Mouse (Mus musculus): Measurements from ENCODE around the gene Pde11a. TPM values are rescaled to one million over a fixed set of nuclear protein-coding genes. Genes with fewer than 3 reads are reported as not detected.

The Pde11a gene
- total RNA-seq, 1 experiment: 0.27 TPM

GRCm38 (mm10) chr2:76029081-76029901 lies 309.3 kb downstream of the Pde11a start:
- DNase-seq (ENCODE audit: low read depth, low spot score): no peak
- in situ Hi-C loops (cut with MboI; ENCODE audit: low sequenced_read_pairs in 2 of 2, unreplicated experiment in 2 of 2): no loop called here
- Histone ChIP-seq H3K27ac (ENCODE audit: insufficient read depth, low read depth, low read length, poor library complexity, severe bottlenecking) (no peak overlapping the region), H3K4me3 (ENCODE audit: insufficient read depth in 1 of 2, low read depth in 1 of 2, low read length in 2 of 2, poor library complexity in 1 of 2, severe bottlenecking in 1 of 2) (no peak overlapping the region), H3K36me3 (ENCODE audit: control insufficient read depth, insufficient read depth, low read length, poor library complexity, severe bottlenecking) (no peaks in the 10 kb centered on the region), H3K4me1 (ENCODE audit: control insufficient read depth in 2 of 2, insufficient read depth in 2 of 2, low read length in 2 of 2, poor library complexity in 1 of 2) (peaks cover 3 to 8% of the 10 kb centered on the region in 2 experiments; a peak in 1 of 4 replicates), H3K9ac (ENCODE audit: insufficient read depth, low read depth, low read length, poor library complexity, severe bottlenecking) (no peak overlapping the region), H3K9me3 (ENCODE audit: control insufficient read depth, insufficient read depth, low read depth, low read length) (no peaks in the 10 kb centered on the region)
- TF ChIP-seq ZNF384 (IDR thresholded peaks at IDR 0.05; ENCODE audit: low read depth, low read length): no peak
- TF ChIP-seq ZC3H11A (IDR thresholded peaks at IDR 0.05; ENCODE audit: borderline replicate concordance, low read depth, low read length): no peak
- TF ChIP-seq HCFC1 (IDR thresholded peaks at IDR 0.05; ENCODE audit: borderline replicate concordance, insufficient read depth, low read length): no peak
- no peak for TF ChIP-seq MAFK (IDR thresholded peaks at IDR 0.05; ENCODE audit: insufficient read depth, low read depth, low read length)
- TF ChIP-seq CHD2 (IDR thresholded peaks at IDR 0.05; ENCODE audit: low read depth, low read length): no peak

- in situ Hi-C loops (cut with MboI; ENCODE audit: low sequenced_read_pairs in 2 of 2, unreplicated experiment in 2 of 2): no loop called here
- no peaks in the 10 kb centered on the region for H3K36me3 ChIP-seq (ENCODE audit: control insufficient read depth, insufficient read depth, low read length, poor library complexity, severe bottlenecking)
- no peak overlapping the region for H3K9ac ChIP-seq (ENCODE audit: insufficient read depth, low read depth, low read length, poor library complexity, severe bottlenecking)
- no peak for TF ChIP-seq ZC3H11A (IDR thresholded peaks at IDR 0.05; ENCODE audit: borderline replicate concordance, low read depth, low read length)
- TF ChIP-seq ZNF384 (IDR thresholded peaks at IDR 0.05; ENCODE audit: low read depth, low read length): no peak
- no peak for TF ChIP-seq HCFC1 (IDR thresholded peaks at IDR 0.05; ENCODE audit: borderline replicate concordance, insufficient read depth, low read length)
- no peak for TF ChIP-seq MAFK (IDR thresholded peaks at IDR 0.05; ENCODE audit: insufficient read depth, low read depth, low read length)
- no peak for TF ChIP-seq CHD2 (IDR thresholded peaks at IDR 0.05; ENCODE audit: low read depth, low read length)
- 0 out of 4 replicates have a peak, but pooled peaks cover 0 to 5% of the 10 kb centered on the region in 2 experiments for H3K4me1 ChIP-seq (ENCODE audit: control insufficient read depth in 2 of 2, insufficient read depth in 2 of 2, low read length in 2 of 2, poor library complexity in 1 of 2)
- H3K4me3 ChIP-seq (ENCODE audit: insufficient read depth in 1 of 2, low read depth in 1 of 2, low read length in 2 of 2, poor library complexity in 1 of 2, severe bottlenecking in 1 of 2): no peak overlapping the region
- no peak overlapping the region for H3K27ac ChIP-seq (ENCODE audit: insufficient read depth, low read depth, low read length, poor library complexity, severe bottlenecking)
- no peaks in the 10 kb centered on the region for H3K9me3 ChIP-seq (ENCODE audit: control insufficient read depth, insufficient read depth, low read depth, low read length)
- no peak for DNase-seq (ENCODE audit: low read depth, low spot score)
These were observed 321.7 kb downstream of the Pde11a start for GRCm38 (mm10) chr2:76016890-76017289.

DNA sequence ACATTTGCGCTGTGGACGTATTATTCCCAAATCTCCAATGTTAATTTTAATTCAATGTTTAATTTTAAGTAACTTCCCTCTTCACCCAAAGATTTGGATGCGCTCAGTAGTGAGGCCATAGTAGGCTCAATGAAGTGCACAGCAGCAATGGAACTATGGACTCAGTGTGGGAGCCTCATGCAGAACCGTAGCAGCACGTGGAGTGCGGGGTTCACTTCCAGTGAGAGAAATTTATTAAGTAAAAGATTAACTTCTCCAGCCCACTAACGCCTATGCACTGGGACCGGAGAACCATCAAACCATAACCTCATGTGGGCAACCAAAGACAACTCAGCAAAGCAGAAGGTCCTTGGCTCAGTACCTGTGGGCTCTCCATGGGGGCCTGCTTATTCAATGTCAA lies 322.4 kb downstream of the Pde11a start:
- no peak for TF ChIP-seq CHD2 (IDR thresholded peaks at IDR 0.05; ENCODE audit: low read depth, low read length)
- no peak for TF ChIP-seq ZC3H11A (IDR thresholded peaks at IDR 0.05; ENCODE audit: borderline replicate concordance, low read depth, low read length)
- no peak for TF ChIP-seq ZNF384 (IDR thresholded peaks at IDR 0.05; ENCODE audit: low read depth, low read length)
- TF ChIP-seq HCFC1 (IDR thresholded peaks at IDR 0.05; ENCODE audit: borderline replicate concordance, insufficient read depth, low read length): no peak
- no peak for TF ChIP-seq MAFK (IDR thresholded peaks at IDR 0.05; ENCODE audit: insufficient read depth, low read depth, low read length)
- DNase-seq (ENCODE audit: low read depth, low spot score): no peak

DNA sequence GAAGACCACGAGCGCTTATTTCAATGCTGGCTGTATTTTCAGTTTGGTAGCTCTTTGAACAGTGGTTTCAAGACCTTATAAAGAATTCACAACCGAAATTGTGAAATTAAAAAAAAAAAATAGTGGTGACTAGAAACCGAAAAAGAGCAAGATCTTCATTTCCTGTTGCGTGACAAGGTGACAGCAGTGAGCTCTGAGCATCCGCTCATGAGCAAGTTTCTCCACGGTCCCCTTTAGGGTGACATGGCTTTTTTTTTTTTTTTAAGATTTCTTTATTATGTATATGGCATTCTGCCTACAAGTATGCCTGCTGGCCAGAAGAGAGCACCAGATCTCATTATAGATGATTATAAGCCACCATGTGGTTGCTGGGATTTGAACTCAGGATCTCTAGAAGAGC lies 323.1 kb downstream of the Pde11a start:
- no peak for DNase-seq (ENCODE audit: low read depth, low spot score)
- H3K4me3 ChIP-seq (ENCODE audit: insufficient read depth in 1 of 2, low read depth in 1 of 2, low read length in 2 of 2, poor library complexity in 1 of 2, severe bottlenecking in 1 of 2): no peak overlapping the region
- no peaks in the 10 kb centered on the region for H3K9me3 ChIP-seq (ENCODE audit: control insufficient read depth, insufficient read depth, low read depth, low read length)
- TF ChIP-seq CHD2 (IDR thresholded peaks at IDR 0.05; ENCODE audit: low read depth, low read length) (no peak), HCFC1 (IDR thresholded peaks at IDR 0.05; ENCODE audit: borderline replicate concordance, insufficient read depth, low read length) (no peak), MAFK (IDR thresholded peaks at IDR 0.05; ENCODE audit: insufficient read depth, low read depth, low read length) (no peak), ZC3H11A (IDR thresholded peaks at IDR 0.05; ENCODE audit: borderline replicate concordance, low read depth, low read length) (no peak), ZNF384 (IDR thresholded peaks at IDR 0.05; ENCODE audit: low read depth, low read length) (no peak)
- in situ Hi-C loops (cut with MboI; ENCODE audit: low sequenced_read_pairs in 2 of 2, unreplicated experiment in 2 of 2): no loop called here
- H3K36me3 ChIP-seq (ENCODE audit: control insufficient read depth, insufficient read depth, low read length, poor library complexity, severe bottlenecking): no peaks in the 10 kb centered on the region
- no peak overlapping the region for H3K9ac ChIP-seq (ENCODE audit: insufficient read depth, low read depth, low read length, poor library complexity, severe bottlenecking)
- H3K4me1 ChIP-seq (ENCODE audit: control insufficient read depth in 2 of 2, insufficient read depth in 2 of 2, low read length in 2 of 2, poor library complexity in 1 of 2): peaks cover 0 to 2% of the 10 kb centered on the region in 2 experiments; a peak in 1 of 4 replicates
- H3K27ac ChIP-seq (ENCODE audit: insufficient read depth, low read depth, low read length, poor library complexity, severe bottlenecking): no peak overlapping the region

More for the DNA sequence above, 322.4 kb downstream of the Pde11a start:
- Histone ChIP-seq H3K27ac (ENCODE audit: insufficient read depth, low read depth, low read length, poor library complexity, severe bottlenecking) (no peak overlapping the region), H3K4me3 (ENCODE audit: insufficient read depth in 1 of 2, low read depth in 1 of 2, low read length in 2 of 2, poor library complexity in 1 of 2, severe bottlenecking in 1 of 2) (no peak overlapping the region), H3K9ac (ENCODE audit: insufficient read depth, low read depth, low read length, poor library complexity, severe bottlenecking) (no peak overlapping the region), H3K9me3 (ENCODE audit: control insufficient read depth, insufficient read depth, low read depth, low read length) (no peaks in the 10 kb centered on the region), H3K36me3 (ENCODE audit: control insufficient read depth, insufficient read depth, low read length, poor library complexity, severe bottlenecking) (no peaks in the 10 kb centered on the region), H3K4me1 (ENCODE audit: control insufficient read depth in 2 of 2, insufficient read depth in 2 of 2, low read length in 2 of 2, poor library complexity in 1 of 2) (peaks cover 0 to 2% of the 10 kb centered on the region in 2 experiments; a peak in 1 of 4 replicates)
- in situ Hi-C loops (cut with MboI; ENCODE audit: low sequenced_read_pairs in 2 of 2, unreplicated experiment in 2 of 2): no loop called here
